Mouse (Mus musculus) testis, adult 10 weeks (tissue): Measurements from ENCODE around the gene Gm14419. TPM values are rescaled to one million over a fixed set of nuclear protein-coding genes. Genes with fewer than 3 reads are reported as not detected.

Experiments
- polyA plus RNA-seq: library from polyadenylated mRNA; stranded (reverse); fragments of 350-450 nt; fragmentation: Illumina TruSeq; extraction: RNeasy Lipid Tissue Mini Kit (QIAGEN cat#74804); gene quantifications from one replicate; pipeline ENCODE4 v1.2.3, GENCODE M21; 2014; ENCODE audit warnings: low read depth, low replicate concordance

The Gm14419 gene
- polyA plus RNA-seq = 14.9 TPM

GRCm38 (mm10) chr2:177000656-177001055 is at the start of gene Gm14419:
Gene Gm14419, plus strand, starts transcription at chr2:177000956.

Other genes starting within 250 kb of the Gm14419 start
- gene Gm14295, start 202.3 kb upstream of the Gm14419 start, polyA plus RNA-seq = 21.0 TPM
- not detected for gene Gm14408, start 169.8 kb upstream of the Gm14419 start, polyA plus RNA-seq
- gene Gm14296, start 73.1 kb upstream of the Gm14419 start, polyA plus RNA-seq = 5.2 TPM
- not detected for gene Gm14401, start 73.4 kb downstream of the Gm14419 start, polyA plus RNA-seq
- 7.0 TPM for gene Gm14410, start 205.5 kb downstream of the Gm14419 start, polyA plus RNA-seq